Mouse (Mus musculus) CH12.LX (cell line): ENCODE results near the gene Ube2h. TPM values are rescaled to one million over a fixed set of nuclear protein-coding genes. Genes with fewer than 3 reads are reported as not detected.

Source experiments
- DNase-seq: peaks from one replicate; pipeline ENCODE4 v3.0.0-alpha.2; 2013; ENCODE audit errors: extremely low read depth
- H3K27ac ChIP-seq: 2 replicates; pipeline ENCODE4 v1.5.1; 2012; ENCODE audit warnings: low read depth, mild to moderate bottlenecking, control low read depth, moderate library complexity; ENCODE audit not compliant: insufficient read depth
- H3K27me3 ChIP-seq: replicated peaks from 2 replicates; pipeline ENCODE3; 2012; ENCODE audit warnings: inconsistent platforms
- H3K36me3 ChIP-seq, 2 experiments: replicated peaks in 1 of 2; 2 replicates each; pipeline versions ENCODE3 to v1.6.1; 2012; ENCODE audit warnings: inconsistent platforms in 1 of 2, low read length in 1 of 2, mild to moderate bottlenecking in 1 of 2, mixed read lengths in 1 of 2, moderate library complexity in 1 of 2; ENCODE audit not compliant: control insufficient read depth in 1 of 2, insufficient read depth in 1 of 2
- H3K4me1 ChIP-seq, 2 experiments: 2 replicates each; pipeline ENCODE4 v1.6.1; 2012; ENCODE audit warnings: inconsistent platforms in 1 of 2, moderate library complexity in 1 of 2; ENCODE audit not compliant: insufficient read depth in 2 of 2, control insufficient read depth in 1 of 2
- H3K4me2 ChIP-seq: 2 replicates; pipeline ENCODE4 v1.6.1; 2012; ENCODE audit warnings: low read depth, mild to moderate bottlenecking, control low read depth; ENCODE audit not compliant: poor library complexity, insufficient read depth, severe bottlenecking
- H3K4me3 ChIP-seq, 3 experiments: fragments of 150-350 bp in 1 of 3; sonication (generic) in 1 of 3; replicated peaks in 1 of 3; 2 replicates each; pipeline versions ENCODE3 to v1.5.1; 2011 to 2012; ENCODE audit warnings: low read depth in 2 of 3, low read length in 2 of 3, mild to moderate bottlenecking in 2 of 3, moderate library complexity in 2 of 3, control low read depth in 1 of 3, improper control_type of control experiment in 1 of 3, inconsistent platforms in 1 of 3, mixed read lengths in 1 of 3; ENCODE audit not compliant: poor library complexity in 1 of 3
- H3K79me2 ChIP-seq: replicated peaks from 2 replicates; pipeline ENCODE4 v1.6.1; 2012; ENCODE audit warnings: mild to moderate bottlenecking, moderate library complexity; ENCODE audit not compliant: control insufficient read depth, poor library complexity, insufficient read depth, severe bottlenecking; ENCODE audit errors: extremely low read depth
- H3K9ac ChIP-seq: 2 replicates; pipeline ENCODE4 v1.6.1; 2012; ENCODE audit warnings: low read depth, mild to moderate bottlenecking, control low read depth, moderate library complexity; ENCODE audit not compliant: insufficient read depth
- H3K9me3 ChIP-seq: replicated peaks from 2 replicates; pipeline ENCODE3; 2012; ENCODE audit warnings: low read length, inconsistent platforms, mixed read lengths
- BHLHE40 ChIP-seq: IDR thresholded peaks from 2 replicates; pipeline ENCODE4 v1.6.1; 2011; ENCODE audit warnings: mild to moderate bottlenecking, low read depth, low read length, improper control_type of control experiment
- CHD1 ChIP-seq: IDR thresholded peaks from 2 replicates; pipeline ENCODE4 v1.6.1; 2012; ENCODE audit warnings: low read depth, low read length, improper control_type of control experiment, inconsistent platforms
- CHD2 ChIP-seq: IDR thresholded peaks from 2 replicates; pipeline ENCODE4 v1.6.1; 2011; ENCODE audit warnings: low read length, improper control_type of control experiment
- EP300 ChIP-seq: IDR thresholded peaks from 2 replicates; pipeline ENCODE4 v1.6.1; 2011; ENCODE audit warnings: low read length, improper control_type of control experiment
- ETS1 ChIP-seq: conservative IDR thresholded peaks from 2 replicates; pipeline ENCODE4 v1.6.1; 2012; ENCODE audit warnings: low read depth, mild to moderate bottlenecking, inconsistent platforms, low read length, improper control_type of control experiment, moderate library complexity
- GABPA ChIP-seq: IDR thresholded peaks from 2 replicates; pipeline ENCODE4 v1.6.1; 2012; ENCODE audit warnings: low read depth, low read length, improper control_type of control experiment, inconsistent platforms; ENCODE audit not compliant: insufficient replicate concordance
- IRF4 ChIP-seq: IDR thresholded peaks from 2 replicates; pipeline ENCODE4 v1.6.1; 2014; ENCODE audit warnings: low read depth, mild to moderate bottlenecking, inconsistent platforms, low read length, improper control_type of control experiment
- JUN ChIP-seq: IDR thresholded peaks from 2 replicates; pipeline ENCODE4 v1.6.1; 2011; ENCODE audit warnings: low read depth, mild to moderate bottlenecking, low read length, improper control_type of control experiment, moderate library complexity; ENCODE audit not compliant: insufficient read depth
- MAZ ChIP-seq: IDR thresholded peaks from 2 replicates; pipeline ENCODE4 v1.6.1; 2012; ENCODE audit warnings: low read depth, mild to moderate bottlenecking, inconsistent platforms, low read length, improper control_type of control experiment, moderate library complexity
- MEF2A ChIP-seq: IDR thresholded peaks from 2 replicates; pipeline ENCODE4 v1.6.1; 2014; ENCODE audit warnings: low read depth, mild to moderate bottlenecking, inconsistent platforms, low read length, improper control_type of control experiment, borderline replicate concordance
- MXI1 ChIP-seq: IDR thresholded peaks from 2 replicates; pipeline ENCODE4 v1.6.1; 2011; ENCODE audit warnings: mild to moderate bottlenecking, low read depth, low read length, improper control_type of control experiment
- SIN3A ChIP-seq: IDR thresholded peaks from 2 replicates; pipeline ENCODE4 v1.6.1; 2012; ENCODE audit warnings: low read length, improper control_type of control experiment, inconsistent platforms
- TBP ChIP-seq: conservative IDR thresholded peaks from 2 replicates; pipeline ENCODE4 v1.6.1; 2011; ENCODE audit warnings: low read depth, low read length, improper control_type of control experiment
- USF2 ChIP-seq: conservative IDR thresholded peaks from 2 replicates; pipeline ENCODE4 v1.6.1; 2011; ENCODE audit warnings: low read depth, low read length, improper control_type of control experiment
- dilution Hi-C: fragments of 300-500 bp; cut with MboI; formaldehyde crosslinking; loops from 2 replicates; pipeline ENCODE4 v1.14.3; 2020; ENCODE audit warnings: low sequenced_read_pairs; ENCODE audit not compliant: extremely low pct_unique_long_range_greater_than_20kb, extremely low pct_ligation_motif_present
- in situ Hi-C: fragments of 300-500 bp; cut with MboI; formaldehyde crosslinking; loops from 3 replicates; pipeline ENCODE4 v1.14.3; 2019; ENCODE audit warnings: low sequenced_read_pairs, low pct_ligation_motif_present, low pct_unique_long_range_greater_than_20kb, mixed read lengths
- polyA plus RNA-seq: library from polyadenylated mRNA; unstranded; fragments of >175 nt; gene quantifications from 2 replicates; pipeline ENCODE4 v1.2.1, GENCODE M21; 2012; ENCODE audit warnings: low read depth; ENCODE audit not compliant: insufficient read length
- total RNA-seq, 2 experiments: library from RNA; depleted of rRNA; stranded (reverse); fragments of 300-350 nt in 1 of 2; fragments of >200 nt in 1 of 2; gene quantifications; 2 replicates each; pipeline ENCODE4 v1.2.3; 2012 to 2014

Gene Ube2h
- total and polyA plus RNA-seq, 3 experiments = 6.1 to 13.4 (median 13.4) TPM

DNA sequence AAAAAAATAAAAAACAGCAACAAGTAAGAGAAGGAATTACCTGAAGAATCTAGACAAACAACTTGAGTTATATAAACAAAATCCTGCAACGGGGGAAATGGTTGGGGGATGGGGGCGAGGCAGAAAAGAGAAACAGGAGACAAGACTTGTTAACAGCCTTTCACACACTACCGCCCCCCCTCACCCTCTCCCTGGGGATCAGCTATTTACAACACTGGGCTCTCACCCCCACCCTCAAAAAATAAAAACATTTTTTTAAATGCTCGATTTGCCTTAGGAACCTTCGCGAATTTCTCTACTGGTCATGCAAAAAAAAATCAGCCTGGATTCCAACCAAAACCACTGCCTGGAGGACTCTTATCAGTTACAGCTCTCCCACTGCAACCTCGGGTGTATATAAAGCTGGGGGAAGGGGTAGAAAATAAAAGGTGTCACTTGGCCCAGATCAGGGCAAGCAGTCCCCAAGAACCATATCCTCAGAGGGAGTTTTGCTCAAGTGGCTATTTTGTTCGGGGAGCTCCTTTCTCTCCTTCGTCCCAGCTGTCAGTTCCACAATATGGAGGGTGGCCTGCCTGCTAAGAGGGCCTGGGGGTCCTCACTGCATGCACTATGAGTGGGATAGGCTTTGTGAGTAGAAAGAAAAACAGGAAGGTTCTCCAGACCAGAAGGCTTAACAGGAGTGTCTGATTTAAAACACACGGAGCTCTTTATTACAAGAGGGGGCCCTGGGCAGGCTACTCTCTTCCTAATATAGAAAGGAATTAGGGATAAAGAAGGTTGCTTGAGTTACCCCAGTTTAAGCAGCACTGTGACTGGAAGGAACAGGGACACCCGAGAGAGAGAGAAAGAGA lies 1.3 kb downstream of the Ube2h start:
- DNase-seq = peak; percentile 49
- H3K79me2 ChIP-seq = peaks cover 29% of the 10 kb centered on the region
- H3K36me3 ChIP-seq = peaks cover 0 to 8% of the 10 kb centered on the region in 2 experiments
- peak overlapping the region; percentile 89 for H3K9ac ChIP-seq
- no peaks in the 10 kb centered on the region for H3K9me3 ChIP-seq
- dilution Hi-C loops (no loop called here), in situ Hi-C loops (no loop called here)
- no peak for TF ChIP-seq MAZ
- TF ChIP-seq IRF4 = 0 out of 2 replicates have a peak, but pooled peaks have one; percentile 21
- TF ChIP-seq CHD1 = peak; percentile 43; the same call in 1 of the 2 replicates
- peak; percentile 74 for TF ChIP-seq CHD2
- peak; percentile 15; the same call in 1 of the 2 replicates for TF ChIP-seq SIN3A
- 0 out of 2 replicates have a peak, but pooled peaks have one; percentile 14 for TF ChIP-seq MEF2A
- peak overlapping the region; percentile 13; the same call in 1 of the 2 replicates for H3K27ac ChIP-seq
- H3K4me1 ChIP-seq = peaks cover 0 to 37% of the 10 kb centered on the region in 2 experiments; a peak in 2 of 4 replicates
- peak overlapping the region; percentile 94 for H3K4me2 ChIP-seq
- H3K4me3 ChIP-seq = peak overlapping the region; percentile 71 to 86 (median 78)
- no peaks in the 10 kb centered on the region for H3K27me3 ChIP-seq

DNA sequence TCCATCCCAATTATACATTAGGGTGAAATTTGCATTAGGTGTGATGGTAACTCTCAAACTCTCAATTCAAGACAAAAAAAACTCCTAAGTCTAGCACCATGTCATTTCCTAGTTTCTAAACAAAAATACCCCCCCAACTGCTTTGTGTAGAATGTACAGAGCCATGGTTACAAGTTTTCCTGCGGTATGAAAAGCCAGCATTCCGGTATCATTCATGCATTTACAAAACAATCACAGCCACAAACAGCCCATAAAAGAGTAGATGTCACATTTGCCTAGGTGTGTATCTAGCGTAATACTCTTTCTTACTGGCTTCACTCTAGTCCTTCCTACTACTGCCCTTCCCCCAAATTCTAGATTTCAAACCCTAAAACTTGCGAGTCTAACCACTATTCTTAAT lies 2.2 kb downstream of the Ube2h start:
- Histone ChIP-seq H3K4me1 (peaks cover 0 to 37% of the 10 kb centered on the region in 2 experiments; a peak in 2 of 4 replicates), H3K27ac (no peak overlapping the region), H3K4me3 (peak overlapping the region; percentile 54 to 78 (median 71)), H3K4me2 (peak overlapping the region; percentile 94), H3K36me3 (peaks cover 3 to 16% of the 10 kb centered on the region in 2 experiments), H3K9me3 (no peaks in the 10 kb centered on the region), H3K79me2 (peaks cover 29% of the 10 kb centered on the region), H3K27me3 (no peaks in the 10 kb centered on the region), H3K9ac (peak overlapping the region; percentile 52)
- in situ Hi-C loops (no loop called here), dilution Hi-C loops (no loop called here)
- TF ChIP-seq BHLHE40 (no peak), GABPA (no peak), CHD2 (no peak), JUN (no peak), USF2 (no peak), CHD1 (0 out of 2 replicates have a peak, but pooled peaks have one; percentile 7), TBP (no peak)
- DNase-seq = no peak

DNA sequence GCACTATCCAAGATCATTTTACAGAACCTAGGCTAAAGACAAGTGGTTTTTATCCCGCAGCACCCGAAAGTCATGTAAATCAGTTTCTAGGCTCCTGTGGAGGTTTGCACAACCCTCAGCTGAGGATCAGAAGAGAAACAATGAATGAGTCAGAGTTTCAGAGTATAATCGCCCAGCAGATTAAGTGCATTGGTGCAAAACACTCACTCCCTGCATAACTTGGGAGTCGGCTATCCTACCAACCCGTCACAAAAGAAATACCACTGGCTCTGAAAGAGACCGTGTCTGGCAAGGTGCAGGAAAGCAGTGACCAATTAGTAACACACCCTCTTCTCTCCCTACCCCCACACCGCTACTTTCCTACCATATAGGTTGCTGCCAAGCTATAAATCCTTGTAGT lies 3.4 kb downstream of the Ube2h start:
- peaks cover 0 to 33% of the 10 kb centered on the region in 2 experiments; a peak in 2 of 4 replicates for H3K4me1 ChIP-seq
- peaks cover 3 to 26% of the 10 kb centered on the region in 2 experiments for H3K36me3 ChIP-seq
- peaks cover 29% of the 10 kb centered on the region for H3K79me2 ChIP-seq
- H3K4me2 ChIP-seq = peak overlapping the region; percentile 94
- dilution Hi-C loops (no loop called here), in situ Hi-C loops (no loop called here)
- H3K4me3 ChIP-seq = peak overlapping the region; percentile 22 to 78 (median 34)
- peak overlapping the region; percentile 52 for H3K9ac ChIP-seq
- TF ChIP-seq BHLHE40 (0 out of 2 replicates have a peak, but pooled peaks have one; percentile 10), MXI1 (0 out of 2 replicates have a peak, but pooled peaks have one; percentile 7), EP300 (no peak), ETS1 (peak; percentile 47; the same call in 1 of the 2 replicates)
- H3K27me3 ChIP-seq = no peaks in the 10 kb centered on the region
- H3K27ac ChIP-seq = peak overlapping the region; percentile 43
- DNase-seq = peak; percentile 35
- no peaks in the 10 kb centered on the region for H3K9me3 ChIP-seq
